Comparison of ENCODE assay signal across 25 mouse cellular contexts in the genomic region with DNA sequence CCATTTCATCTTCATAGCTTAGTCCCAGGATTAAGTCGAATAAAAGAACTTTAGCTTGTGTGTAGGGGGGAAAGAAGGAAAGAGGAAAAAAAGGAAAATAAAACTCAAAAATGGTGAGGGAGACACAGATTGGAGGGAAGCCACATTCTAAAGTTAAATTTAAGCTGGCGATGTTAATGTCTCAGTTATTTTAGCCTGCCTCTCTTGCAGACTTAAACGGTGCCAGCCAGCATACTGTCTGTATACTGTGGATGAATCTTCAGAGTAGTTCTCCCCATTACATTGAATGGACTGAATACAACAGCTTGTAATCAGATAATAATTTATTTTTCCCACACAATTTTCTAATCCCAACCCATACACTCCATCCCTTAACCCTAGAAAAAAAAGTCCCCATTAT.
"Had no signal": no experiment of that assay in that cellular context is flagged by ENCODE, and none has a peak within 500 bp of the region (broad histone marks: within the 10 kb centered on the region; RNA-seq: fewer than 3 reads in every experiment).

No protein-coding gene starts in this region.

- H3K9ac ChIP-seq: heart, embryonic 12.5 days; hindbrain, embryonic 12.5 days; hindbrain, embryonic 14.5 days; intestine, embryonic 15.5 days; limb, embryonic 12.5 days; liver, embryonic 13.5 days had no signal

- H3K27me3 ChIP-seq: heart, embryonic 12.5 days; hindbrain, embryonic 12.5 days; intestine, embryonic 15.5 days; limb, embryonic 12.5 days; liver, embryonic 13.5 days had no signal

- H3K27ac ChIP-seq: heart, embryonic 10.5 days; hindbrain, embryonic 10.5 days; hindbrain, embryonic 12.5 days; hindbrain, embryonic 14.5 days; intestine, embryonic 15.5 days; layer of hippocampus, adult 2 months; limb, embryonic 10.5 days; limb, embryonic 12.5 days; liver, embryonic 13.5 days had no signal

- DNase-seq: gastrocnemius, postnatal 10 days; gastrocnemius, postnatal 25 days; heart, adult 18-20 months; heart, postnatal 10 days; heart, postnatal 4 days; kidney, adult 18-20 months; kidney, adult 8-10 months; kidney, postnatal 10 days; kidney, postnatal 25 days; kidney, postnatal 4 days; liver; liver, embryonic 13.5 days had no signal

- ATAC-seq: hindbrain, embryonic 16.5 days; inflammation-experienced regulatory T-cells, adult 6 months; intestine, embryonic 15.5 days; intestine, postnatal 0 days had no signal

- H3K4me2 ChIP-seq: heart, embryonic 12.5 days; hindbrain, embryonic 12.5 days; hindbrain, embryonic 14.5 days; intestine, embryonic 15.5 days; limb, embryonic 12.5 days; liver, embryonic 11.5 days; liver, embryonic 13.5 days had no signal

- H3K36me3 ChIP-seq: heart, embryonic 10.5 days; heart, embryonic 12.5 days; hindbrain, embryonic 10.5 days; hindbrain, embryonic 12.5 days; intestine, embryonic 15.5 days; limb, embryonic 10.5 days; limb, embryonic 12.5 days; liver, embryonic 13.5 days had no signal

- H3K9me3 ChIP-seq: heart, embryonic 10.5 days; hindbrain, embryonic 10.5 days; hindbrain, embryonic 12.5 days; intestine, embryonic 15.5 days; limb, embryonic 10.5 days; limb, embryonic 12.5 days; liver, embryonic 13.5 days had no signal

- H3K4me3 ChIP-seq: heart, embryonic 10.5 days; heart, embryonic 12.5 days; hindbrain, embryonic 10.5 days; hindbrain, embryonic 12.5 days; intestine, embryonic 15.5 days; layer of hippocampus, adult 2 months; limb, embryonic 10.5 days; limb, embryonic 12.5 days; liver, embryonic 13.5 days had no signal

- H3K4me1 ChIP-seq: heart, embryonic 10.5 days; heart, embryonic 12.5 days; hindbrain, embryonic 10.5 days; hindbrain, embryonic 12.5 days; intestine, embryonic 15.5 days; limb, embryonic 10.5 days; limb, embryonic 12.5 days; liver, embryonic 13.5 days had no signal
